Mouse (Mus musculus) ES-Bruce4 (cell line): Measurements from ENCODE around the gene Syne1. TPM values are rescaled to one million over a fixed set of nuclear protein-coding genes. Genes with fewer than 3 reads are reported as not detected.
"Not testable (repeated sequence)": the region's sequence is repeated elsewhere in the genome, so short reads cannot be mapped to it uniquely, and the experiment has no call there.

Source experiments
- H3K27ac ChIP-seq: 2 replicates; pipeline ENCODE4 v1.5.1; 2012; ENCODE audit warnings: low read length, inconsistent platforms; ENCODE audit not compliant: insufficient read depth
- H3K27me3 ChIP-seq: 2 replicates; pipeline ENCODE4 v1.6.1; 2012; ENCODE audit warnings: mild to moderate bottlenecking, low read length, inconsistent platforms; ENCODE audit not compliant: control insufficient read depth, poor library complexity, insufficient read depth, severe bottlenecking
- H3K36me3 ChIP-seq: 2 replicates; pipeline ENCODE4 v1.6.1; 2012; ENCODE audit warnings: inconsistent platforms, mild to moderate bottlenecking, low read length, moderate library complexity; ENCODE audit not compliant: control insufficient read depth, poor library complexity, insufficient read depth, severe bottlenecking
- H3K4me1 ChIP-seq: one replicate; pipeline ENCODE4 v1.8.1; 2011; ENCODE audit warnings: low read length; ENCODE audit not compliant: control insufficient read depth, insufficient read depth
- H3K4me3 ChIP-seq: 2 replicates; pipeline ENCODE4 v1.5.1; 2011; ENCODE audit warnings: low read depth, mild to moderate bottlenecking, low read length
- H3K9ac ChIP-seq: 2 replicates; pipeline ENCODE4 v1.6.1; 2012; ENCODE audit warnings: low read depth, mild to moderate bottlenecking, inconsistent platforms; ENCODE audit not compliant: poor library complexity, severe bottlenecking
- H3K9me3 ChIP-seq: replicated peaks from 2 replicates; pipeline ENCODE4 v1.6.1; 2012; ENCODE audit warnings: mild to moderate bottlenecking, low read length, inconsistent platforms; ENCODE audit not compliant: control insufficient read depth, poor library complexity, insufficient read depth, severe bottlenecking
- CTCF ChIP-seq: IDR thresholded peaks from one replicate; pipeline ENCODE4 v1.8.1; 2011; ENCODE audit warnings: low read depth, low read length
- EP300 ChIP-seq: IDR thresholded peaks from 2 replicates; pipeline ENCODE4 v1.6.1; 2011; ENCODE audit warnings: low read depth, low read length; ENCODE audit not compliant: insufficient read depth
- POLR2A ChIP-seq: IDR thresholded peaks from one replicate; pipeline ENCODE4 v1.8.1; 2011; ENCODE audit warnings: low read length; ENCODE audit not compliant: insufficient read depth
- polyA plus RNA-seq: library from polyadenylated mRNA; stranded (reverse); fragments of >200 nt; gene quantifications from 2 replicates; pipeline ENCODE4 v1.2.4, GENCODE M21; 2011; ENCODE audit warnings: low read depth; ENCODE audit not compliant: missing spikeins, insufficient read depth, insufficient read length

Gene Syne1
- polyA plus RNA-seq, 1 experiment, result 3.2 TPM

DNA sequence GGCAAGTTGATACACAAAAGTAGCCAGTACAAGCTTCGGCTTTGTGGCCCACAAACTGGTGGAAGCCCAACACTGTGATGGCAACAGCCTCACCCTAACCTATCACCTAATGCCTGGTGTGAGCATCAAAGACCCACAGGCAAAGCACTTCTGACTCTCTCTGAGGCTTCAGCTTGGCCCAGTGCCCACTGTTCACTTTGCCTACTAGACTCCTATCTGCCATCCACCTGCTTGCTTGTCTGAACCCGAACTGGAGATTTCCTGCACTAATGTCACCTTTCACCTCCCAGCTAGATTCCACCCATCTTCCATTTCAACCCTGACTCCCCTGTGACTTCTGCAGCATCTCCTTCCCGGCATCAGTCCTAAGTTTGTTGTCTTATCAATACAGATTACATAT is 47.4 kb downstream of the Syne1 start:
- no peaks in the 10 kb centered on the region for H3K9me3 ChIP-seq

GRCm38 (mm10) chr10:5499684-5500369 is 51.5 kb downstream of the Syne1 start:
- not testable (repeated sequence) for H3K27me3 ChIP-seq, H3K4me1 ChIP-seq, H3K36me3 ChIP-seq, H3K4me3 ChIP-seq, H3K27ac ChIP-seq, H3K9me3 ChIP-seq, H3K9ac ChIP-seq

More for the DNA sequence above, 47.4 kb downstream of the Syne1 start:
- H3K4me3 ChIP-seq, result no peak overlapping the region
- no peaks in the 10 kb centered on the region for H3K36me3 ChIP-seq
- no peak for TF ChIP-seq POLR2A
- no peak for TF ChIP-seq CTCF
- no peak for TF ChIP-seq EP300
- no peak overlapping the region for H3K9ac ChIP-seq
- H3K4me1 ChIP-seq, result no peaks in the 10 kb centered on the region
- H3K27me3 ChIP-seq, result no peaks in the 10 kb centered on the region; the same call in 1 of the 2 replicates
- no peak overlapping the region for H3K27ac ChIP-seq

GRCm38 (mm10) chr10:5497859-5498258 is 53.4 kb downstream of the Syne1 start:
- TF ChIP-seq EP300, result no peak

GRCm38 (mm10) chr10:5491050-5491449 is 60.2 kb downstream of the Syne1 start:
- Histone ChIP-seq H3K4me3 (no peak overlapping the region), H3K27ac (no peak overlapping the region), H3K36me3 (no peaks in the 10 kb centered on the region), H3K9me3 (no peaks in the 10 kb centered on the region), H3K4me1 (no peaks in the 10 kb centered on the region), H3K9ac (no peak overlapping the region), H3K27me3 (no peaks in the 10 kb centered on the region)
- TF ChIP-seq CTCF, result no peak
- TF ChIP-seq POLR2A, result no peak
- TF ChIP-seq EP300, result no peak

More at GRCm38 (mm10) chr10:5497859-5498258, 53.4 kb downstream of the Syne1 start:
- Histone ChIP-seq H3K9me3 (no peaks in the 10 kb centered on the region), H3K36me3 (no peaks in the 10 kb centered on the region), H3K4me1 (no peaks in the 10 kb centered on the region), H3K27me3 (no peaks in the 10 kb centered on the region; the same call in 1 of the 2 replicates), H3K9ac (no peak overlapping the region), H3K4me3 (no peak overlapping the region), H3K27ac (no peak overlapping the region)

- TF ChIP-seq EP300, result no peak
- peak; percentile 83 for TF ChIP-seq CTCF
- TF ChIP-seq POLR2A, result no peak
- no peaks in the 10 kb centered on the region for H3K4me1 ChIP-seq
- H3K27me3 ChIP-seq, result no peaks in the 10 kb centered on the region
- H3K36me3 ChIP-seq, result no peaks in the 10 kb centered on the region
- no peak overlapping the region for H3K4me3 ChIP-seq
- no peak overlapping the region for H3K9ac ChIP-seq
- no peak overlapping the region for H3K27ac ChIP-seq
- H3K9me3 ChIP-seq, result no peaks in the 10 kb centered on the region
Observed at GRCm38 (mm10) chr10:5490029-5490428, 61.3 kb downstream of the Syne1 start.

- Histone ChIP-seq H3K4me1 (no peaks in the 10 kb centered on the region), H3K27me3 (no peaks in the 10 kb centered on the region), H3K9me3 (no peaks in the 10 kb centered on the region), H3K27ac (no peak overlapping the region), H3K36me3 (no peaks in the 10 kb centered on the region), H3K4me3 (no peak overlapping the region), H3K9ac (no peak overlapping the region)
- TF ChIP-seq EP300 (no peak), POLR2A (no peak), CTCF (no peak)
Observed at GRCm38 (mm10) chr10:5488097-5488496, 63.2 kb downstream of the Syne1 start.
